Mouse (Mus musculus): ENCODE data around the gene Tcf7l1. TPM values are rescaled to one million over a fixed set of nuclear protein-coding genes. Genes with fewer than 3 reads are reported as not detected.

The Tcf7l1 gene
- polyA plus RNA-seq, 1 experiment from 2014 or later, result 7.8 TPM

DNA sequence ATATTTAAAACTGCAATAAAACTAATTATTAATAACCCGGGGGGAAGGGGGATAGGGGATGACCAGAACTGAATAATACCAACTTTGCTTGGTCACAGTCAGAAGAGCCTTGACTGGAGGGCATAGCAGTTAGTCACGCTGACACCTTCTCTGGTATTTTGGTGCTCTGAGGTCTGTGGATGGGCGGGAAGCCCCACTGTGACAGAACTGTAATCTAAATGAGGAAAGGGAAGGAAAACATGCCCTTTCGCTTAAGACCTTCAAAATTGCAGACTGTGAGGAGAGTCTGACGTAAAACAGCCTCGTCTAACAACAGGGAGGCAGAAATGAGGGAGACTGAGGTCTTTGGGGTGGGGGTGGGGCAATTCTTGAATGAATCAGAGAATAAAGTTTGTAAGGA lies 96.6 kb downstream of the Tcf7l1 start:
- 83% methylated on average over 6 of the region's 6 CpGs for WGBS
- ATAC-seq (ENCODE audit: low FRiP score, low TSS enrichment), result no peak

DNA sequence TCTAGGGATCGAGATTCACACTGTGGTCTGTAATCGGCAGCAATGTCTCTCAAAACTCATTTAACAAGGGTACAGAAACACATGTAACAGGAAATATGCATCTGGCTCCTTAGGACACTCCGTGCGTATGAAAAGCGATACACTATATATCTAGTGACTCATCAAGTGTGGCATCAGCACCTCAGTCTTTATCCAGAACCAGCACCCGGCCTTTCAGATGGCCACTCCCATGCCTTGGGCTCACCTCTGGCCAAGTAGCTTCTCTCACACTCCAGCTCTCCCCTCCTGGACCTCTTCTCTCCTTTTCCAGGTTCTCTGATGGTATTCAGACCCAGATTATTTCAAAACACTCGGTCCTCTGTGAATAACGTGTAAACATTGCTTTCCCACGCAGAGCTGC lies 97.5 kb downstream of the Tcf7l1 start:
- 92% methylated on average over 9 of the region's 9 CpGs for WGBS
- H3K4me3 ChIP-seq (replicated peaks; ENCODE audit: low read depth, low read length), result no peak overlapping the region

More for the DNA sequence above, 96.6 kb downstream of the Tcf7l1 start:
- no peak overlapping the region for H3K4me2 ChIP-seq (ENCODE audit: low read length)
- H3K27ac ChIP-seq (replicated peaks; ENCODE audit: low read depth, low read length), result no peak overlapping the region
- H3K9me3 ChIP-seq (ENCODE audit: control insufficient read depth, low read length), result no peaks in the 10 kb centered on the region
- no peaks in the 10 kb centered on the region for H3K4me1 ChIP-seq (ENCODE audit: control insufficient read depth, insufficient read depth, low read length)
- no peak overlapping the region for H3K9ac ChIP-seq (replicated peaks; ENCODE audit: low read length)
- no peaks in the 10 kb centered on the region for H3K27me3 ChIP-seq (ENCODE audit: control insufficient read depth, insufficient read depth, low read length)
- H3K36me3 ChIP-seq (ENCODE audit: control insufficient read depth, insufficient read depth, low read length), result no peaks in the 10 kb centered on the region
- H3K4me3 ChIP-seq (replicated peaks; ENCODE audit: low read depth, low read length), result no peak overlapping the region
- no peak for DNase-seq

DNA sequence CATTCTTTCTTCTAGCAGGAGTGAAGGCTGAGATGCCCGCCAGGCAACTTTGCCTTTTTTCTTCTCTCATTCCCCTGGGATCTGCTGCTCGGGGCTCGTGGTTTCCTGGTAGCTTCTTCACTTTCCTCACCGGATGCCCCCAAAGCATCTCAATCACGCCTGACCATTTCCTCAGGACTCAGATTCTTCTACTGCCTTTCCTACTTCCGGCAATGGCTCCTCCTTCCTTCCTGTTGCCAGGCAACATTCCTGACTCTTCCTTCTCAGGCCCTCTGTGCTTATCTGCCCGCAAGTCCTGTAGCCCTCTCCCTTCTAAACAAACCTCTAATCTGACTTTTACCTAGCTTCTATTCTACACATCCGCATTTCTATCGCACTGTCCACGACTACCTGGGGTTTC lies 98.5 kb downstream of the Tcf7l1 start:
- DNase-seq (no peak), ATAC-seq (ENCODE audit: low FRiP score, low TSS enrichment) (no peak)
- Histone ChIP-seq H3K4me3 (replicated peaks; ENCODE audit: low read depth, low read length) (no peak overlapping the region), H3K9me3 (ENCODE audit: control insufficient read depth, low read length) (no peaks in the 10 kb centered on the region), H3K4me2 (ENCODE audit: low read length) (no peak overlapping the region), H3K9ac (replicated peaks; ENCODE audit: low read length) (no peak overlapping the region), H3K27ac (replicated peaks; ENCODE audit: low read depth, low read length) (no peak overlapping the region), H3K4me1 (ENCODE audit: control insufficient read depth, insufficient read depth, low read length) (no peaks in the 10 kb centered on the region), H3K36me3 (ENCODE audit: control insufficient read depth, insufficient read depth, low read length) (no peaks in the 10 kb centered on the region), H3K27me3 (ENCODE audit: control insufficient read depth, insufficient read depth, low read length) (no peaks in the 10 kb centered on the region)
- 69% methylated on average over 10 of the region's 10 CpGs for WGBS

More for the DNA sequence above, 97.5 kb downstream of the Tcf7l1 start:
- Histone ChIP-seq H3K27ac (replicated peaks; ENCODE audit: low read depth, low read length) (no peak overlapping the region), H3K4me1 (ENCODE audit: control insufficient read depth, insufficient read depth, low read length) (no peaks in the 10 kb centered on the region), H3K4me2 (ENCODE audit: low read length) (no peak overlapping the region), H3K9ac (replicated peaks; ENCODE audit: low read length) (no peak overlapping the region), H3K9me3 (ENCODE audit: control insufficient read depth, low read length) (no peaks in the 10 kb centered on the region), H3K27me3 (ENCODE audit: control insufficient read depth, insufficient read depth, low read length) (no peaks in the 10 kb centered on the region), H3K36me3 (ENCODE audit: control insufficient read depth, insufficient read depth, low read length) (no peaks in the 10 kb centered on the region)
- DNase-seq (no peak), ATAC-seq (ENCODE audit: low FRiP score, low TSS enrichment) (no peak)

DNA sequence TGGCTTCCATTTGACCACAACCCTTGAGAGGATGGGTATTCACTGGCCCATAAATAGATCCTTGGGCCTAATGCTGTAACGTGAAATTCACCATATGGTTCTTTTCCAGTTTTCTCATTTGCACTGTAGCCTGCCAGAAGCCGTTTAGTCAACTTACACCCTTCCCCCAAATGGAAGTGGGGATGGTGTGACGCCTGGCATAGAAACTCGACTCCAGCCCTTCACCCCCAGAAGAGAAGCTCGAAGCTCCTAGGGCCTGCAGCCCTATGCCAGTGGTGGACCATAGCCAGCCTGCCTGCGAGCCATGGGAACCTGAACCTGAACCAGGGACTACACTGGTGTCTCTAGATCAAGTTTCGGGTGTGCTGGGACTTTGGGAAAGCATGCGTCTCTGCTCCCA lies 99.1 kb downstream of the Tcf7l1 start:
- Histone ChIP-seq H3K4me3 (replicated peaks; ENCODE audit: low read depth, low read length) (no peak overlapping the region), H3K9me3 (ENCODE audit: control insufficient read depth, low read length) (no peaks in the 10 kb centered on the region), H3K4me1 (ENCODE audit: control insufficient read depth, insufficient read depth, low read length) (no peaks in the 10 kb centered on the region), H3K27me3 (ENCODE audit: control insufficient read depth, insufficient read depth, low read length) (no peaks in the 10 kb centered on the region), H3K27ac (replicated peaks; ENCODE audit: low read depth, low read length) (no peak overlapping the region), H3K9ac (replicated peaks; ENCODE audit: low read length) (no peak overlapping the region), H3K4me2 (ENCODE audit: low read length) (no peak overlapping the region), H3K36me3 (ENCODE audit: control insufficient read depth, insufficient read depth, low read length) (no peaks in the 10 kb centered on the region)
- DNase-seq, result no peak
- ATAC-seq (ENCODE audit: low FRiP score, low TSS enrichment), result no peak
- 92% methylated on average over 8 of the region's 8 CpGs for WGBS

DNA sequence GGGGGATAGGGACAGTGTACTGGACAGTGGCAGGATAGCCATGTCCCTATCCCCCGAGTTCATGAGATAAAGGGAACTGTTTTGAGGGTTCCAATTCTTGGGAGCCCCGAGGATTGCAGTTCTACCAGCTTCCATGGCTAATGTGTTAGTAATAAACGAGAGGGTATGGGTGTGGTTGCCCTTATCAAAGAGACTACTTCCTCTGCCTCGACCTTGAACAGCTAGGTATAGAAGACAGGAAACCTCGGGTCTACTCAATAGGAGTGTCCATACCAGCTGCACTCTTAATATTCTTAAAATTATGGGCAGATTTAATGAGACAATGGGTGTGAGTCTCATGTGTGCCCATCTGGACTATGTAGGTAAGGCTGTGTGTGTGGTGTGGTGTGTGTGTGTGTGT lies 100.0 kb downstream of the Tcf7l1 start:
- Histone ChIP-seq H3K4me3 (replicated peaks; ENCODE audit: low read depth, low read length) (no peak overlapping the region), H3K27ac (replicated peaks; ENCODE audit: low read depth, low read length) (no peak overlapping the region), H3K27me3 (ENCODE audit: control insufficient read depth, insufficient read depth, low read length) (no peaks in the 10 kb centered on the region), H3K36me3 (ENCODE audit: control insufficient read depth, insufficient read depth, low read length) (no peaks in the 10 kb centered on the region), H3K4me1 (ENCODE audit: control insufficient read depth, insufficient read depth, low read length) (no peaks in the 10 kb centered on the region), H3K4me2 (ENCODE audit: low read length) (no peak overlapping the region), H3K9ac (replicated peaks; ENCODE audit: low read length) (no peak overlapping the region), H3K9me3 (ENCODE audit: control insufficient read depth, low read length) (no peaks in the 10 kb centered on the region)
- ATAC-seq (ENCODE audit: low FRiP score, low TSS enrichment) (no peak), DNase-seq (no peak)
- 94% methylated on average over 5 of the region's 5 CpGs for WGBS

DNA sequence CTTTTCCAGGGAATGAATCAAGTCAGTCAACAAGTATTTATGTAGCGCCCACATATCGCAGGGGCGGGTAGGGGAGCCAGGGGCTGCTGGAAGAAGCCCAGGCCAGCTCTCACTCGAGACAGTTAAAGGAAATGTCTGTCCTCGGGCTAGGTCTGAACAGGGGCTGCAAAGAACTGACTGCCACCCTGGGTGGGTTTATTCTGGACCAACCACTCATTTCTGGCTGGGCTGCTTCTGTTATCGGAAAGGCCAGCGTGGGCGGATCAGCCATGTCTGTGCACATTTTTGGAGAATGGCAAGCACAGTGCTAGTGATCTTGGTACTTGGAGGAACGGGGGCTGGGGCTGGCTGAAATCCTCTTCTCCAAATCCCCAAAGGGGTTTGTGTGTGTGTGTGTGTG lies 103.9 kb downstream of the Tcf7l1 start:
- H3K27ac ChIP-seq (replicated peaks; ENCODE audit: low read depth, low read length), result no peak overlapping the region
- DNase-seq (no peak), ATAC-seq (ENCODE audit: low FRiP score, low TSS enrichment) (no peak)
- no peak overlapping the region for H3K4me2 ChIP-seq (ENCODE audit: low read length)
- no peaks in the 10 kb centered on the region for H3K36me3 ChIP-seq (ENCODE audit: control insufficient read depth, insufficient read depth, low read length)
- H3K4me3 ChIP-seq (replicated peaks; ENCODE audit: low read depth, low read length), result no peak overlapping the region
- H3K9ac ChIP-seq (replicated peaks; ENCODE audit: low read length), result no peak overlapping the region
- H3K9me3 ChIP-seq (ENCODE audit: control insufficient read depth, low read length), result no peaks in the 10 kb centered on the region
- 74% methylated on average over 9 of the region's 9 CpGs for WGBS
- H3K27me3 ChIP-seq (ENCODE audit: control insufficient read depth, insufficient read depth, low read length), result no peaks in the 10 kb centered on the region
- H3K4me1 ChIP-seq (ENCODE audit: control insufficient read depth, insufficient read depth, low read length), result no peaks in the 10 kb centered on the region

DNA sequence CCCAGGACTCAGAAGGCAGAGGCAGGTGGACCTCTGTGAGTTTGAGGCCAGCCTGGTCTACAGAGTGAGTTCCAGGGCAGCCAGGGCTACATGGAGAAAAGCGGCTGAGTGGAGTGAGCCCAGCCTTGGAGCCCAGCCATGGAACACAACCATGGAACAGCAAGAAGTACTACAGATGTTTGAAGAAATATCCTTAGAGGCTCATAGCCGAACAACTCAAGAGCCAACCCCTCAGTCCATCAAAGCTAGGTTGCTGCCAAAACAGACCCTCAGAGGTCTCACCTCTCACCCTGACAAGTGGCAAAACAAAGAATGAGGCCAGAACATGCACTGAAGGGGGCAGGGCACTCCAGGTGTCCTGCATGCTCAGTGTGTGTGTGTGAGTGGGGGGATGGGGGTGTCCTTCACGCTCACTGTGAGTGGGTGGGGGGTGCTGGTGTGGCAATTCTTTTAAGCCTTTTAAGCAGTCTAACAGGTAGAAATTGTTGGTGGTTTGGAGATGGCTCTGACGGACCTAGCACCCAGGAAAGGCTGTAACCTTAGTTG lies 104.7 kb downstream of the Tcf7l1 start:
- Histone ChIP-seq H3K4me1 (ENCODE audit: control insufficient read depth, insufficient read depth, low read length) (no peaks in the 10 kb centered on the region), H3K4me3 (replicated peaks; ENCODE audit: low read depth, low read length) (no peak overlapping the region), H3K4me2 (ENCODE audit: low read length) (no peak overlapping the region), H3K9ac (replicated peaks; ENCODE audit: low read length) (no peak overlapping the region), H3K9me3 (ENCODE audit: control insufficient read depth, low read length) (no peaks in the 10 kb centered on the region), H3K27ac (replicated peaks; ENCODE audit: low read depth, low read length) (no peak overlapping the region), H3K36me3 (ENCODE audit: control insufficient read depth, insufficient read depth, low read length) (no peaks in the 10 kb centered on the region), H3K27me3 (ENCODE audit: control insufficient read depth, insufficient read depth, low read length) (no peaks in the 10 kb centered on the region)
- ATAC-seq (ENCODE audit: low FRiP score, low TSS enrichment), result no peak
- DNase-seq, result no peak
- 76% methylated on average over 4 of the region's 4 CpGs for WGBS

DNA sequence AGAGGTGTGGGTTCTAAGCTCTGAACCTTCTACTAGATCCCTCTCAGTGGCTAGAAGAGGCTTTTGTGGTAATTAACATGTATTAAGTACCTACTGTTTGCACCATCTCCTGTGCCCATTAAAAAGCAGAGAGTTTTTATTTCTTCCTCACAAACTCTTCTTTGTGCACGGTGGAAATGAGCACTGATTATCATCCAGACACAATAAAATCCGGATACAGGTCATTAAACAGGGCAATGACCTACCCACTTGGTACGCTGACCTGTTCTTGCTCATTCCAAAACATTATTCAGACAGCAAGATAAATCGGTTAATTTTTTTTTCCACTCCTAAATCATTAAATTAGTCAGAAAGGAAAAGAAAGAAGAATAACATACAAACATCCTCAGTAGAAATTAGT lies 106.8 kb downstream of the Tcf7l1 start:
- peaks cover 10% of the 10 kb centered on the region for H3K4me1 ChIP-seq (ENCODE audit: control insufficient read depth, insufficient read depth, low read length)
- H3K4me2 ChIP-seq (ENCODE audit: low read length), result no peak overlapping the region
- ATAC-seq (ENCODE audit: low FRiP score, low TSS enrichment), result no peak
- H3K9ac ChIP-seq (replicated peaks; ENCODE audit: low read length), result no peak overlapping the region
- H3K36me3 ChIP-seq (ENCODE audit: control insufficient read depth, insufficient read depth, low read length), result no peaks in the 10 kb centered on the region
- H3K27me3 ChIP-seq (ENCODE audit: control insufficient read depth, insufficient read depth, low read length), result no peaks in the 10 kb centered on the region
- no peaks in the 10 kb centered on the region for H3K9me3 ChIP-seq (ENCODE audit: control insufficient read depth, low read length)
- no peak overlapping the region for H3K27ac ChIP-seq (replicated peaks; ENCODE audit: low read depth, low read length)
- no peak for DNase-seq
- no peak overlapping the region for H3K4me3 ChIP-seq (replicated peaks; ENCODE audit: low read depth, low read length)
- 54% methylated on average over 4 of the region's 4 CpGs for WGBS

DNA sequence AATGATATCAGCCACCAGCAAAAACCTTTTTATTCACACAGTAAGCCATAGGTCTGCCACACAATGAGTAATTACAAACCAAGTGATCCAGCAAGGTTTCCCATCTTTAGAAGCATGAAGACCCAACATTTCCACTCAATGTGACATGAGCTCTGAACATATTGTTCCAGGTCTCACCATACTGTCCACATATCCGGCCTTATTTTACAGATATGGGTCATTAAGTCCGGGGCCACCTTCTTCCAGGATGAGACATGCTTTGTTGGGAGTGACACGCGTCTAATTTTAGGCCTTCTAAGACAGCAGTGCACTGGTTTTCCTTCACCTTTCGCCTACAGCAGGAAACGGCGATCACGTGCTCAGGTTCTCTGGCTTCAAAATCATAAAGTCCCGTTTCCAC lies 108.1 kb downstream of the Tcf7l1 start:
- peaks cover 14% of the 10 kb centered on the region for H3K4me1 ChIP-seq (ENCODE audit: control insufficient read depth, insufficient read depth, low read length)
- DNase-seq (no peak), ATAC-seq (ENCODE audit: low FRiP score, low TSS enrichment) (no peak)
- no peaks in the 10 kb centered on the region for H3K9me3 ChIP-seq (ENCODE audit: control insufficient read depth, low read length)
- H3K36me3 ChIP-seq (ENCODE audit: control insufficient read depth, insufficient read depth, low read length), result no peaks in the 10 kb centered on the region
- H3K4me2 ChIP-seq (ENCODE audit: low read length), result no peak overlapping the region
- H3K9ac ChIP-seq (replicated peaks; ENCODE audit: low read length), result no peak overlapping the region
- no peak overlapping the region for H3K4me3 ChIP-seq (replicated peaks; ENCODE audit: low read depth, low read length)
- H3K27me3 ChIP-seq (ENCODE audit: control insufficient read depth, insufficient read depth, low read length), result no peaks in the 10 kb centered on the region
- no peak overlapping the region for H3K27ac ChIP-seq (replicated peaks; ENCODE audit: low read depth, low read length)
- WGBS, result 91% methylated on average over 9 of the region's 9 CpGs

Measured in midbrain, embryonic 14.5 days (tissue).